Mouse (Mus musculus) left cerebral cortex, adult 18-20 months (tissue): ENCODE data around the gene Etfb. TPM values are rescaled to one million over a fixed set of nuclear protein-coding genes. Genes with fewer than 3 reads are reported as not detected.
"Not testable (repeated sequence)": the region's sequence is repeated elsewhere in the genome, so short reads cannot be mapped to it uniquely, and the experiment has no call there.

Experiments used
- DNase-seq, 2 experiments: peaks; one replicate each; pipeline ENCODE4 v3.0.0; 2021 to 2022; ENCODE audit warnings: low spot score in 2 of 2, mixed read lengths in 1 of 2
- long read RNA-seq, 2 experiments: library from polyadenylated mRNA; stranded (forward); transcript quantifications; one replicate each; pipeline ENCODE4 v2.0.0; 2021
- total RNA-seq, 2 experiments: library from RNA; stranded (reverse); gene quantifications; 2 replicates each; pipeline ENCODE4 v1.2.3; 2021

Gene Etfb
- total RNA-seq = 10 to 100 TPM; 59.0 to 64.5 TPM
- long read RNA-seq, experiment 1, transcript Etfb-201 (6 exons, 893 nt) = major isoform, 52 of 55 reads
- long read RNA-seq, experiment 1, partial matches to known transcripts = 3 of 55 reads
- long read RNA-seq, experiment 1, other reads (novel, unspliced or antisense) = 0 of 55 reads
- long read RNA-seq, experiment 2, transcript Etfb-201 (6 exons, 893 nt) = major isoform, 57 of 64 reads
- long read RNA-seq, experiment 2, partial matches to known transcripts = 7 of 64 reads
- long read RNA-seq, experiment 2, other reads (novel, unspliced or antisense) = 0 of 64 reads

GRCm38 (mm10) chr7:43443917-43444293 lies at the start of gene Etfb, which contains the start of gene Gm45233:
Etfb (plus strand) TSS chr7:43444083.
Gm45233 (plus strand) TSS chr7:43444128.
- DNase-seq = peak; percentile 90 to 95

- no peak for DNase-seq
Observed at GRCm38 (mm10) chr7:43399501-43399900, 44.4 kb upstream of the Etfb start.

GRCm38 (mm10) chr7:43402718-43403117 lies 41.2 kb upstream of the Etfb start:
- no peak for DNase-seq

- DNase-seq = no peak
Observed at GRCm38 (mm10) chr7:43407573-43407972, 36.3 kb upstream of the Etfb start.

- no peak for DNase-seq
Observed at GRCm38 (mm10) chr7:43408131-43408553, 35.7 kb upstream of the Etfb start, which contains the start of gene Siglecg. Siglecg (plus strand) TSS chr7:43408204.

- DNase-seq = no peak
Observed at GRCm38 (mm10) chr7:43409084-43409483, 34.8 kb upstream of the Etfb start.

GRCm38 (mm10) chr7:43411724-43412123 lies 32.2 kb upstream of the Etfb start:
- DNase-seq = not testable (repeated sequence)

DNA sequence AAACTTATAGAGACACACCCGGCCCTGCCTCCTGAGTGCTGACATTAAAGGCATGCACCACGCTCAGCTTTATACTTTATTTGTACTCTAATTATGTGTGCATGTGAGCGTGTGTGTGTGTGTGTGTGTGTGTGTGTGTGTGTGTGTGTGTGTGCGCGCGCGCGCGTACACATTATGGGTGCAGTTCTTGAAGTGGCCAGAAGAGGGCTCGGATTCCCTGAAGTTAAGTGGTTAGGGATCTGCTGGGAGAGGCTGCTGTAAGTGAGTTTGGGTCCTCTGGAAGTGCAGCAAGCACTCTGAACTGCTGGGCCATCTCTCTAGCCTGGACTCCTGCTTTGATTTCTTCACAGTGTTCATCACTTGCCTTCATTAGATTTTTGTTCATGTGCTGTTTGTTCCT lies 26.6 kb upstream of the Etfb start:
- no peak for DNase-seq

DNA sequence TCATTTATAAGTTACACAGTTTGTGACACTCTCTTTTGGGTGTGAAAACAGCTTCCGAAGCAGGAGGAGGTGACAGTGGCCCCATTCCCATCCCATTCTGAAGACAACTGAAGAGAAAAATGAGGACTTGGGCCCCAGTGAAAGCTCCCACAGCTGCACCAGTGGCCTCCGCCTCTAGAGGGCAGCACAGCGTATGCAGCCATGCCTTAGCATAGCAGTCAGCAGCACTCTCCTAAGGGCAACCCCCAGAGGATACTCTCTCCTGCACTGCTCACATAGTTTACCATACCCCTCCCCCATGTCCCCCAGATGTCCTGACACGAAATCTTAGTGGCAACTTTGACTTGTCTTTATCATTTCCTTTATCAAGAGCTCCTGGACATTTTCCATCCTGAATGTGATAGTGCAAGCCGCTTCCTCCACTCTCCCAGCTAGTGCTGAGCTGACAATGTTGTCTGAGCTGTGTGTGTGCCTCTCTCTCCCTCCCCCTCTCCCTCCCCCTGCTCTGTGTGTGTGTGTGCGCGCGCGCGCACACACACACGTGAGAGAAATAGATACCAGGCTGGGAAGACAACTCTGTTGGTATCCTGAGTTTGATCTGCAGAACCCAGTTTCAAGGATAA lies 20.8 kb upstream of the Etfb start:
- peak; percentile 84 to 94 for DNase-seq

DNA sequence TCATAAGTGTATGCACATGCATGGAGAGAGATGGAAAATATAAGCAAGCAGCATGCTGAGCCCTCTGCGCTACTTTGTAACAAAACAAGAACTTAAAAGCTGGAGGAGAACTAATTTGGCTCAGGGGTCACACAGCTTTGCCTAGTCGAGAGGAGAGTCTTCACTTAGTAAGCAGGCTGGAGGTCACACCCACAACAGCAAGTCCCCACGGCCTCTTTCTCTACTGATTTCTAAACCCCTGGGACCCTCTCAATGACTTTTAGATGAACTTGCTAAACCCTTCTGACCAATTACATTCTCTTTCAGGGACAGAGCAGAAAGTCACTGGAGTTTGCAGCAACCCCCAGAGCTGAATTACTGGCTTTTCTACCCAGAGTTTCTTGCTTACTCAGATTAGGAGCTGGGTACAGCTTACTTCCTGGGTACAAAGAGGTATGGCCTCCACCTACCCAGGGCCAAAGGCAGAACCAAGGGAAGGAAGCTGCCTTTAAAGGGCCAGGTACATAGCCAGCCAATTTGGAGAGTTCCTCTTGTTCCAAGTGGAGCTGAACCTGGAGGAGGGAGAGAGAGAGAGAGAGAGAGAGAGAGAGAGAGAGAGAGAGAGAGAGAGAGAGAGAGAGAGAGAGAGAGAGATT lies 19.8 kb upstream of the Etfb start:
- no peak for DNase-seq

- DNase-seq = no peak
Observed at GRCm38 (mm10) chr7:43427406-43427805, 16.5 kb upstream of the Etfb start, which contains the start of gene Lim2. Lim2 (plus strand) TSS chr7:43427670.

DNA sequence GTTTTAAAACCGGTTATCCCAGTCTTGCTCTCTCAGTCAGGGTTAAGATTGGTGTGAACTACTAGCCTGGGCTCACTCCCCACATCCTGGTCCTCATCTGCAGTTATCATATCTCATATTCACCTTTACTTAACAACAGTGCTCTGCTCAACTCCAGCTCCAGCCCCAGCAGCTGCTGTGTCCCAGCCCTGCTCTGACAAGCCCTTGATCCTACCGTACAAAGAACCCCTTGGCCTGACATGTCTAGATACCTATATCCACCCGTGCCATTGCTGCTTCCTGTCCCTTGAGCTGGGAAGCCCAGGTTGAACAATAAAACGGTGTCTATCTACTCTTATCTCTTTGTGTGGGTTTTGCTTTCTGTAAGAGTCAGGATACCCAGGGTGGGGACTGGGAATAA lies 14.4 kb upstream of the Etfb start:
- no peak for DNase-seq

GRCm38 (mm10) chr7:43432891-43433290 lies 11.0 kb upstream of the Etfb start:
- no peak for DNase-seq

DNA sequence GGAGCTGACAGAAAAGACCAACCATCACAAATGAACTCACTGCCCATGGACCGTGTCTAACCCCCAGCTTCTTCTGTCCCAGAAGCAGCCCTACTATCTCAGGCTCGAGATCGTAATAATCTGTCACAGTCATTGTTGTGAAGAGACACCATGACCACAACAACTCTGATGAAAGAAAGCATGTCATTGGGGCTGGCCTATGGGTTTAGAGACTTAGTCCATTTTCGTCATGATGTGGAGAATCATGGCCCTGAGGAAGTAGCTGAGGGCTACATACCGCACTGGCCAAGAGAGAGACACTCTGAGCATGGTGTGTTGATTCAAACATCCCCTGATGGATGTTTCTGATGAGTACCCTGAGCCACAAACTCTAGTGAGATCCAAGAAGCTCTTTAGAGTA lies 9.2 kb upstream of the Etfb start:
- no peak for DNase-seq

- no peak for DNase-seq
Observed at GRCm38 (mm10) chr7:43436341-43437255, 7.3 kb upstream of the Etfb start, which contains the start of gene Nkg7. Nkg7 (plus strand) TSS chr7:43437073.

DNA sequence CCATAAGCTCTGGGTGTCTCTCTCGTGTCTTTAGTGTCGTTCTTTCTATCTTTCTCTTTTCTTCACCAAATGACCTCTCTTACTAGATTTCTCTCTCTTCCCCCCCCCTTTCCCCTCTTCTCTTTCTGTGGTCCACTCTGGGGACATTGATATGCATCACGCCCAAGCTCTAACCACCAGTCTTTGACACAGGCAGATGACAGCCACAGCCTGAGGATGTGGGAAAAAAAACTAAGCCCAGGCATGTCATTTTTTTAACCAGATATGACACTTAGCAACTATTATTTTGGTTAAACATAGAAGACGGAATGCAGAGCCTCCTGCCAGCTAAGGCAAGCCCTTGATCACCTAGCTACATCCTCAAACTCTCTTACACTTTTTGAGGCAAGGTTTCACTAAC lies 5.3 kb upstream of the Etfb start:
- no peak for DNase-seq

- no peak for DNase-seq
Observed at GRCm38 (mm10) chr7:43440482-43440881, 3.4 kb upstream of the Etfb start, which contains the start of gene Cldnd2. Cldnd2 (plus strand) TSS chr7:43440782.

GRCm38 (mm10) chr7:43441071-43441470 lies 2.8 kb upstream of the Etfb start:
- no peak for DNase-seq

GRCm38 (mm10) chr7:43442684-43443083 lies 1.2 kb upstream of the Etfb start:
- DNase-seq = no peak

DNA sequence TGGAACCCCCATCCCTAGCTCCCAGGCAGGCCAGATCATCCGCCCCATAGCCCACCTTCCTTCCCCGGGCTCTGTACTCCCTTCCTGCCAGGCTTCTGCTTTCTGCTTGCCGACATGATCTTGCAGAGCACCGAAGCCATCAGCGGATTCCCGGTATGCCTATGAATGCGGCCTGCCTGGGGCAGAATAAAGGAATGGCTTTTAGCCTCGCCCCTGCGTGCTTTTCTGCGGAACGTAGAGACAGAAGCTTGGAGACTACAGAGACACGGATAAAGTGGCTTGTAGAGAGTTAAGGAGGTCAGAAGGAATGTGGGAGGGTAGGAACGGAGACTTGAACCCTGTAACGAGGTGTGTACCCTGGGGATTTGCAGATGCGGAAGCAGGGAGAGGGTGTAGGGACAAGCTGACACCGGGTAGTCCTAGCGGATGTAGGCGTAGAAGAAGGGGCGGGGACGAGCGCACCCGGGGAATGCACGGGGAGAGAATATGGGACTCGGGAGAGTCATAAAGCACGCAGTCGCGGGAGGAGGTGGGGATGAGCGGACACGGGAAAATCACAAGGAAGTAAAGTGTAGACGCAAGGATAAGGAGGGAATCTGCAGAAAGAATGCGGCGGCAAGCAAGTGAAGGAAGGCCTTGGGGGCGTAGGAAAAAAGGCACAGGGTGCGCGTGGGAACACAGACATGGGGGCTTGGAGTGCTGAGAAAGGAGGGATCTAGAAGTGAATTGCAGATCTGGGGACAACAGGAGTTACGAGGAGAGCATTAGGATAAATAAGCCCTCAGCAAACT lies 562 bp upstream of the Etfb start:
- peak; percentile 53 to 75 for DNase-seq
